Mouse (Mus musculus): ENCODE results near the gene Dph2. TPM values are rescaled to one million over a fixed set of nuclear protein-coding genes. Genes with fewer than 3 reads are reported as not detected.

Dph2 gene
- polyA plus RNA-seq, 1 experiment from 2014 or later, result 23.1 TPM

DNA sequence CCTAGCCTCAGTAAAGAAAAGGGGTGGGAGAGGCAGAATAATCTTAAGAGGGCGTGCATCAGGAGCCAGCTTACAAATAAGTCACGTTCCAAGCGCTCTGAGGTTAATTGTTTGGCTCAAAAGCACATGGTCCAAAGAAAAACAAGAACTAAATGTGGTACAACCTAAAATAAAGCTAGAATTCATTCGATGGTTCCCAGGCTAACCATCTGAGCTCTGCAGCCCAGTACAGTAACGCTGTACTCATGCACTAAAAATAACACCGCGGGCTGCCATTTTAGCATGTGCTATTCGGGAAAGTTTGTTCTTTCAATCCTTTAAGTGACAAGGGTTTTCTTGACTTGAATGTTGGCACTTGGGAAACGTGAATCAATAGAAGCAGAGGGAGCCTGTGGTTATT lies 31.3 kb downstream of the Dph2 start:
- Histone ChIP-seq H3K27me3 (ENCODE audit: control insufficient read depth, insufficient read depth, low read depth, low read length) (no peaks in the 10 kb centered on the region), H3K4me2 (ENCODE audit: low read length) (no peak overlapping the region), H3K9me3 (replicated peaks; ENCODE audit: control insufficient read depth, low read length, poor library complexity, severe bottlenecking) (no peaks in the 10 kb centered on the region), H3K9ac (ENCODE audit: low read depth, low read length) (no peak overlapping the region), H3K36me3 (ENCODE audit: control insufficient read depth, insufficient read depth, low read length) (no peaks in the 10 kb centered on the region), H3K27ac (ENCODE audit: low read length) (no peak overlapping the region), H3K4me3 (ENCODE audit: low read depth, low read length) (no peak overlapping the region), H3K4me1 (ENCODE audit: control insufficient read depth, insufficient read depth, low read length) (peaks cover 3% of the 10 kb centered on the region; the same call in 1 of the 2 replicates)
- 83% methylated on average over 9 of the region's 9 CpGs for WGBS
- ATAC-seq, result no peak

- Histone ChIP-seq H3K36me3 (ENCODE audit: control insufficient read depth, insufficient read depth, low read length) (no peaks in the 10 kb centered on the region), H3K27ac (ENCODE audit: low read length) (no peak overlapping the region), H3K9ac (ENCODE audit: low read depth, low read length) (no peak overlapping the region), H3K4me3 (ENCODE audit: low read depth, low read length) (no peak overlapping the region), H3K4me2 (ENCODE audit: low read length) (no peak overlapping the region), H3K4me1 (ENCODE audit: control insufficient read depth, insufficient read depth, low read length) (peaks cover 3% of the 10 kb centered on the region; the same call in 1 of the 2 replicates), H3K9me3 (replicated peaks; ENCODE audit: control insufficient read depth, low read length, poor library complexity, severe bottlenecking) (no peaks in the 10 kb centered on the region), H3K27me3 (ENCODE audit: control insufficient read depth, insufficient read depth, low read depth, low read length) (no peaks in the 10 kb centered on the region)
- ATAC-seq, result no peak
- WGBS, result 69% methylated on average over 3 of the region's 3 CpGs
Measured at GRCm38 (mm10) chr4:117858794-117859193, 33.0 kb downstream of the Dph2 start.

DNA sequence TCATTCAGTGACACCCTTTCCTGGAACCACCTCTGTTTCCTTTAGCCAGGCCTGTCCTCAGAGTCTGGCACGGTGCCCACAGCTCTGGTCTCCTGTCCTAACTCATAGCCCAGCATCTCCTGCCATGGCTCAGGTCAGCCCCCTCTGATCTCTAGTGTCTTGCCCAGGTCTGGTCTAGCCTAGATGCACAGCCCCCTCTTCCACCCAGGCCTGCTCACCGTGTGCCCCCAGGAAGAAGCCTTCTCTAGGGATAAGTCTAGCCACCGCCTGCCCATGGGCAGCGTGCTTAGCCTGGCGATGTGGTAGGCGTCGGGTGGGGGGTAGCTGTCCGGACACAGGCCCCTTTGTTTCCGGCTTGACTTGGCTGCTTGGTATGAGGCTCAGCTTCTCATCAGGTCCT lies 36.7 kb downstream of the Dph2 start:
- H3K4me2 ChIP-seq (ENCODE audit: low read length), result no peak overlapping the region
- no peaks in the 10 kb centered on the region for H3K4me1 ChIP-seq (ENCODE audit: control insufficient read depth, insufficient read depth, low read length)
- H3K27me3 ChIP-seq (ENCODE audit: control insufficient read depth, insufficient read depth, low read depth, low read length), result no peaks in the 10 kb centered on the region
- no peaks in the 10 kb centered on the region for H3K36me3 ChIP-seq (ENCODE audit: control insufficient read depth, insufficient read depth, low read length)
- H3K9ac ChIP-seq (ENCODE audit: low read depth, low read length), result no peak overlapping the region
- peak overlapping the region; percentile 38; the same call in 1 of the 2 replicates for H3K27ac ChIP-seq (ENCODE audit: low read length)
- no peak overlapping the region for H3K4me3 ChIP-seq (ENCODE audit: low read depth, low read length)
- ATAC-seq, result 0 out of 2 replicates have a peak, but pooled peaks have one; percentile 4
- WGBS, result 75% methylated on average over 9 of the region's 9 CpGs
- H3K9me3 ChIP-seq (replicated peaks; ENCODE audit: control insufficient read depth, low read length, poor library complexity, severe bottlenecking), result no peaks in the 10 kb centered on the region

- WGBS, result 90% methylated on average over 10 of the region's 10 CpGs
- ATAC-seq, result no peak
- no peaks in the 10 kb centered on the region for H3K27me3 ChIP-seq (ENCODE audit: control insufficient read depth, insufficient read depth, low read depth, low read length)
Measured at GRCm38 (mm10) chr4:117852152-117852868, 39.5 kb downstream of the Dph2 start.

GRCm38 (mm10) chr4:117850871-117851270 lies 41.0 kb downstream of the Dph2 start:
- H3K4me2 ChIP-seq (ENCODE audit: low read length), result no peak overlapping the region
- no peaks in the 10 kb centered on the region for H3K27me3 ChIP-seq (ENCODE audit: control insufficient read depth, insufficient read depth, low read depth, low read length)
- WGBS, result 74% methylated on average over 7 of the region's 7 CpGs
- no peak overlapping the region; the same call in 1 of the 2 replicates for H3K27ac ChIP-seq (ENCODE audit: low read length)
- H3K9me3 ChIP-seq (replicated peaks; ENCODE audit: control insufficient read depth, low read length, poor library complexity, severe bottlenecking), result no peaks in the 10 kb centered on the region
- H3K36me3 ChIP-seq (ENCODE audit: control insufficient read depth, insufficient read depth, low read length), result no peaks in the 10 kb centered on the region
- H3K4me3 ChIP-seq (ENCODE audit: low read depth, low read length), result no peak overlapping the region
- H3K4me1 ChIP-seq (ENCODE audit: control insufficient read depth, insufficient read depth, low read length), result peaks cover 4% of the 10 kb centered on the region; the same call in 1 of the 2 replicates
- H3K9ac ChIP-seq (ENCODE audit: low read depth, low read length), result no peak overlapping the region
- ATAC-seq, result no peak

More at GRCm38 (mm10) chr4:117852152-117852868, 39.5 kb downstream of the Dph2 start:
- Histone ChIP-seq H3K4me1 (ENCODE audit: control insufficient read depth, insufficient read depth, low read length) (peaks cover 4% of the 10 kb centered on the region; the same call in 1 of the 2 replicates), H3K4me2 (ENCODE audit: low read length) (no peak overlapping the region), H3K9me3 (replicated peaks; ENCODE audit: control insufficient read depth, low read length, poor library complexity, severe bottlenecking) (no peaks in the 10 kb centered on the region), H3K9ac (ENCODE audit: low read depth, low read length) (no peak overlapping the region), H3K4me3 (ENCODE audit: low read depth, low read length) (no peak overlapping the region), H3K36me3 (ENCODE audit: control insufficient read depth, insufficient read depth, low read length) (no peaks in the 10 kb centered on the region), H3K27ac (ENCODE audit: low read length) (no peak overlapping the region)

DNA sequence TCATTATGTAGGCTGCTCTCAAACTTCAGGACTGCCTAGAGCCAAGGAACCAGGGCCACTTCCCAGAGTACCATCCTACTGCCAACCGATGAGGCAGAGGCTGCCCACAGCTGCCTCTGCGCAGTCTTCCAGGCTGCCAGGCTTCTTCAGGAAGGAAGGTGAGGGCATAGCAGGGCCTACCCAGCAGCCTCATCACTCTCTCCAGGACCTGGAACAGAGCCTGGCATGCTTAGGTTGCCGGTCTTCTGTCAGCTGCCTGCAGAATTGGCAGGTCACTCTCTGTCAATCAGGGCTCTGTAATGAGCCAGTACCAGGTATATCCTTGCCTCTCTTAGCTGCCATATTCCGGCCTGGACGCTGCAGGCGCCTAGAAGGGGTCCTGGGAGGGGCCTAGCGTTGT lies 41.7 kb downstream of the Dph2 start:
- Histone ChIP-seq H3K27me3 (ENCODE audit: control insufficient read depth, insufficient read depth, low read depth, low read length) (no peaks in the 10 kb centered on the region), H3K4me2 (ENCODE audit: low read length) (no peak overlapping the region), H3K9ac (ENCODE audit: low read depth, low read length) (no peak overlapping the region), H3K27ac (ENCODE audit: low read length) (peak overlapping the region; percentile 45; the same call in 1 of the 2 replicates), H3K9me3 (replicated peaks; ENCODE audit: control insufficient read depth, low read length, poor library complexity, severe bottlenecking) (no peaks in the 10 kb centered on the region), H3K4me1 (ENCODE audit: control insufficient read depth, insufficient read depth, low read length) (peaks cover 4% of the 10 kb centered on the region; the same call in 1 of the 2 replicates), H3K36me3 (ENCODE audit: control insufficient read depth, insufficient read depth, low read length) (no peaks in the 10 kb centered on the region), H3K4me3 (ENCODE audit: low read depth, low read length) (no peak overlapping the region)
- ATAC-seq, result no peak
- 78% methylated on average over 7 of the region's 7 CpGs for WGBS

GRCm38 (mm10) chr4:117849506-117849905 lies 42.3 kb downstream of the Dph2 start:
- Histone ChIP-seq H3K9ac (ENCODE audit: low read depth, low read length) (peak overlapping the region; percentile 37), H3K27ac (ENCODE audit: low read length) (0 out of 2 replicates have a peak overlapping the region, but pooled peaks have one; percentile 47), H3K27me3 (ENCODE audit: control insufficient read depth, insufficient read depth, low read depth, low read length) (no peaks in the 10 kb centered on the region), H3K4me3 (ENCODE audit: low read depth, low read length) (no peak overlapping the region), H3K9me3 (replicated peaks; ENCODE audit: control insufficient read depth, low read length, poor library complexity, severe bottlenecking) (no peaks in the 10 kb centered on the region), H3K36me3 (ENCODE audit: control insufficient read depth, insufficient read depth, low read length) (no peaks in the 10 kb centered on the region), H3K4me1 (ENCODE audit: control insufficient read depth, insufficient read depth, low read length) (peaks cover 4% of the 10 kb centered on the region; the same call in 1 of the 2 replicates), H3K4me2 (ENCODE audit: low read length) (no peak overlapping the region)
- ATAC-seq, result peak; percentile 75
- 16% methylated on average over 5 of the region's 5 CpGs for WGBS

DNA sequence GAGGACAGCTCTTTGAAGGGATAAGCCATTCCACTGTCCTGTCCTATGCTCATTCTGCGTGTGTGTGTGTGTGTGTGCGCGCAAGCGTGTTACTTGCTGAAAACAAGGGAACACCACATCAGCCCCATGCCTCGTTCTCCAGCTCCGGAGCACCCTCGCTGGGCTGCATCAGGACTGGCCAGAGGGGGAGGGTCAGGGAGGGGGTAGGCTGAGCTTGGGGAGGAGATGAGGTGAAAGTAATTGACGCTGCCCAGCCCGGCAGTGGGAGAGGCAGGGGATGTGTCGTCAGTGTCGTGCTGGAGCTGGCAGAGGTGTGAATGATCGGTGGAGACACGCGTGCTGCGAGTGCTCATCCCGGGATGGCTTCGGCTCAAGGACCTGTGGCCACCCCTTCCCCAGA lies 42.8 kb downstream of the Dph2 start:
- Histone ChIP-seq H3K4me1 (ENCODE audit: control insufficient read depth, insufficient read depth, low read length) (peaks cover 4% of the 10 kb centered on the region; the same call in 1 of the 2 replicates), H3K36me3 (ENCODE audit: control insufficient read depth, insufficient read depth, low read length) (no peaks in the 10 kb centered on the region), H3K4me3 (ENCODE audit: low read depth, low read length) (no peak overlapping the region), H3K9me3 (replicated peaks; ENCODE audit: control insufficient read depth, low read length, poor library complexity, severe bottlenecking) (no peaks in the 10 kb centered on the region), H3K27ac (ENCODE audit: low read length) (peak overlapping the region; percentile 47), H3K9ac (ENCODE audit: low read depth, low read length) (peak overlapping the region; percentile 37), H3K4me2 (ENCODE audit: low read length) (no peak overlapping the region), H3K27me3 (ENCODE audit: control insufficient read depth, insufficient read depth, low read depth, low read length) (no peaks in the 10 kb centered on the region)
- no peak; the same call in 1 of the 2 replicates for ATAC-seq
- 46% methylated on average over 17 of the region's 17 CpGs for WGBS

- no peak overlapping the region for H3K4me3 ChIP-seq (ENCODE audit: low read depth, low read length)
- WGBS, result 30% methylated on average over 2 of the region's 2 CpGs
- H3K9me3 ChIP-seq (replicated peaks; ENCODE audit: control insufficient read depth, low read length, poor library complexity, severe bottlenecking), result no peaks in the 10 kb centered on the region
- H3K9ac ChIP-seq (ENCODE audit: low read depth, low read length), result no peak overlapping the region
- peak; percentile 50; the same call in 1 of the 2 replicates for ATAC-seq
- no peaks in the 10 kb centered on the region for H3K36me3 ChIP-seq (ENCODE audit: control insufficient read depth, insufficient read depth, low read length)
- H3K4me2 ChIP-seq (ENCODE audit: low read length), result no peak overlapping the region
- H3K27me3 ChIP-seq (ENCODE audit: control insufficient read depth, insufficient read depth, low read depth, low read length), result no peaks in the 10 kb centered on the region
- no peak overlapping the region for H3K27ac ChIP-seq (ENCODE audit: low read length)
- peaks cover 4% of the 10 kb centered on the region; the same call in 1 of the 2 replicates for H3K4me1 ChIP-seq (ENCODE audit: control insufficient read depth, insufficient read depth, low read length)
Measured at GRCm38 (mm10) chr4:117847011-117847410, 44.8 kb downstream of the Dph2 start.
